Mouse (Mus musculus): ENCODE data around the gene Bcas1. TPM values are rescaled to one million over a fixed set of nuclear protein-coding genes. Genes with fewer than 3 reads are reported as not detected.

The Bcas1 gene
- polyA plus RNA-seq, 1 experiment from 2014 or later = 1.1 TPM

- Histone ChIP-seq H3K36me3 (no peaks in the 10 kb centered on the region), H3K27ac (ENCODE audit: poor library complexity, severe bottlenecking) (peak overlapping the region; percentile 39), H3K4me3 (no peak overlapping the region), H3K9me3 (replicated peaks) (no peaks in the 10 kb centered on the region), H3K27me3 (replicated peaks) (peaks cover 9% of the 10 kb centered on the region; the same call in 1 of the 2 replicates), H3K4me1 (replicated peaks) (peaks cover 5% of the 10 kb centered on the region; the same call in 1 of the 2 replicates), H3K4me2 (no peak overlapping the region), H3K9ac (no peak overlapping the region)
- peak; percentile 38; the same call in 1 of the 2 replicates for ATAC-seq (ENCODE audit: insufficient number of reproducible peaks, low FRiP score)
- 47% methylated on average over 8 of the region's 8 CpGs for WGBS
Observed at GRCm38 (mm10) chr2:170330466-170330865, 97.2 kb downstream of the Bcas1 start.

DNA sequence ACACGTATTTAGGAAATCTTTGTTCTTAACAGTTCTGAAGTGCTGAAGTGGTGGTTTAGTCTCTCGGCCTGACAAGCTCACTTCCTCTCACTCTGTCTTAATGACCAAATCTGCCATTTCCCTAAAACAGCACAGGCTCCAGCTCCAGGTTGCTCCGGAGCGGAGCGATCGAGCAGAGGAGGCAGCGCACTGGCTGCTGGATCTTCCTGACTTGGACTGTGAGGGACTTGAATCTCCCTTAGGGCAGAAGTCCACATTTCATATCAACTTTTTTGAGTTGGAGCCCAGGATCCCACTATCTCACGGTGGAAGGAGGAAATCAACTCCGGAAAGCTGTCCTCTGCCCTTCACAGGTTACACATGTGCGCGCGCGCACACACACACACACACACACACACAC, 97.7 kb downstream of the Bcas1 start:
- no peak for ATAC-seq (ENCODE audit: insufficient number of reproducible peaks, low FRiP score)
- no peak overlapping the region for H3K9ac ChIP-seq
- peaks cover 9% of the 10 kb centered on the region; the same call in 1 of the 2 replicates for H3K27me3 ChIP-seq (replicated peaks)
- no peak overlapping the region for H3K4me3 ChIP-seq
- H3K27ac ChIP-seq (ENCODE audit: poor library complexity, severe bottlenecking) = peak overlapping the region; percentile 39
- no peaks in the 10 kb centered on the region for H3K9me3 ChIP-seq (replicated peaks)
- H3K4me1 ChIP-seq (replicated peaks) = peaks cover 5% of the 10 kb centered on the region; the same call in 1 of the 2 replicates
- H3K4me2 ChIP-seq = no peak overlapping the region
- WGBS = 69% methylated on average over 13 of the region's 13 CpGs
- no peaks in the 10 kb centered on the region for H3K36me3 ChIP-seq

- Histone ChIP-seq H3K4me3 (peak overlapping the region; percentile 32), H3K9ac (peak overlapping the region; percentile 51), H3K27me3 (replicated peaks) (no peaks in the 10 kb centered on the region), H3K4me2 (peak overlapping the region; percentile 64), H3K36me3 (no peaks in the 10 kb centered on the region), H3K27ac (ENCODE audit: poor library complexity, severe bottlenecking) (no peak overlapping the region), H3K4me1 (replicated peaks) (peaks cover 27% of the 10 kb centered on the region), H3K9me3 (replicated peaks) (no peaks in the 10 kb centered on the region)
- peak; percentile 55; the same call in 1 of the 2 replicates for ATAC-seq (ENCODE audit: insufficient number of reproducible peaks, low FRiP score)
- 4% methylated on average over 19 of the region's 19 CpGs for WGBS
Observed at GRCm38 (mm10) chr2:170323925-170324347, 103.7 kb downstream of the Bcas1 start.

DNA sequence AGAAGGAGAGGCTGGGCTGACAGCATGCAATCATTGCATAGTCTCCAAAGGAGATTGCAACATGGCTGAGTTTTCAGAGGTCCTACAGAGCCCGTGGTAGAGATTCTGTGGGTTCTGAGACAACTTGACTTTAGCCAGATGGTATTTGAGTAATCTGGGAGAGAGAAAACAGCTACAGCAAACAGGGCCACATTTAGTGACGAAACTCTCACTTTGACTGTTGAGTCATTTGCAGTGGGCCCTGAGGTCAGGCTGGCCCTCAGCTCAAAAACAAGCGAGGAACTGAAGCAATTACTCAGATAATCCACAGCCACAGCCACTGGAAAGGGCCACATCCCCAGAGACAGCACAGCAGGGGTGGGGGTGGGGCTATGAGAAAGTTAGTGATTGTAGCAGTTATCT, 105.6 kb downstream of the Bcas1 start:
- Histone ChIP-seq H3K9me3 (replicated peaks) (peaks cover 9% of the 10 kb centered on the region), H3K4me1 (replicated peaks) (peaks cover 31% of the 10 kb centered on the region), H3K27ac (ENCODE audit: poor library complexity, severe bottlenecking) (peak overlapping the region; percentile 62), H3K9ac (no peak overlapping the region), H3K4me3 (no peak overlapping the region), H3K4me2 (peak overlapping the region; percentile 14; the same call in 1 of the 2 replicates), H3K36me3 (no peaks in the 10 kb centered on the region), H3K27me3 (replicated peaks) (no peaks in the 10 kb centered on the region)
- no peak for ATAC-seq (ENCODE audit: insufficient number of reproducible peaks, low FRiP score)
- WGBS = 19% methylated on average over 3 of the region's 3 CpGs

GRCm38 (mm10) chr2:170321579-170321978, 106.1 kb downstream of the Bcas1 start:
- no peaks in the 10 kb centered on the region for H3K27me3 ChIP-seq (replicated peaks)
- no peak overlapping the region for H3K9ac ChIP-seq
- H3K36me3 ChIP-seq = no peaks in the 10 kb centered on the region
- WGBS = 33% methylated on average over 5 of the region's 5 CpGs
- H3K9me3 ChIP-seq (replicated peaks) = peaks cover 9% of the 10 kb centered on the region
- H3K4me1 ChIP-seq (replicated peaks) = peaks cover 31% of the 10 kb centered on the region
- peak overlapping the region; percentile 14; the same call in 1 of the 2 replicates for H3K4me2 ChIP-seq
- H3K27ac ChIP-seq (ENCODE audit: poor library complexity, severe bottlenecking) = peak overlapping the region; percentile 62
- ATAC-seq (ENCODE audit: insufficient number of reproducible peaks, low FRiP score) = no peak
- H3K4me3 ChIP-seq = no peak overlapping the region

DNA sequence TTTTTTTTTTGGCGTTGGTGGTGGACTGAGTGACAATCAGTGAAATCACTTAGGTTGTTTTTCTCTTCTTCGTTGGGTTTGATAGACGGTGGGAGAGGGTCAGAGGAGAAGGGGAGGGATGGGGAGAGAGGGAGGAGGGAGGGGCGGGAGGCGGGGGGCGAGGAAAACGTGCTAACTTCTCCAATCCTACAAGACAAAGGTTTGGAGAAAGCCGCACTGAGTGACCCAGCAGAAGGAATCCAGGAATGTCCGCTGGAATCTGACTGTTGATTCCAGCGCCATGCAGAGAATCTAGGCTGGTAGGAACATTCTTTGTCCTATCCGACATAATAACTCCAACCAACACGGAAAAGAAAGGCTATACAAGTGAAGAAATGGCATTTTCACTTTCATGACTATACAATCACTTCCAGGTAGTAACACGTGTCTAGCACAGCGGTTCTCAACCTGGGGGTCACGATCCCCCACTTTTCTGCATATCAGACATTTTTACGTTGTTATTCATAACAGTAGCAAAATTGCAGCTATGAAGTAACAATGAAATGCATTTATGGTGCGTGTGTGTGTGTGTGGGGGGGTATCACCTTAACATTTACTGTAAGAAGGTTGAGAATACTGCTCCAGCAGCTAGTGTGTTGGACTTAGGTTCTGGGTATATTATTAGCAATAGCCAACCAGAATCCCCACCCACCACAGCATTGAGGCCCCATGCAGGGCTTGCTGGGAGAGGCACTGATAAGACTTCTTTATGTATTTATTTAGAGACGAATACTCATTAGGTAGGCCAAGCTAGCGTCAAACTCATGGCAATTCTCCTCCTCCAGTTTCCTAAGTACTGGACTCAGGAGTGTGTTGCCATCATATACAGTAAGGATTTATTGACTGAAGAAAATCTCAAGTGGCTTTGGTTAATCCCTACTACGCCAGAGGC, 107.8 kb downstream of the Bcas1 start:
- peaks cover 9% of the 10 kb centered on the region for H3K9me3 ChIP-seq (replicated peaks)
- H3K27me3 ChIP-seq (replicated peaks) = no peaks in the 10 kb centered on the region
- H3K4me1 ChIP-seq (replicated peaks) = peaks cover 31% of the 10 kb centered on the region
- no peaks in the 10 kb centered on the region for H3K36me3 ChIP-seq
- no peak for ATAC-seq (ENCODE audit: insufficient number of reproducible peaks, low FRiP score)
- peak overlapping the region; percentile 73 for H3K27ac ChIP-seq (ENCODE audit: poor library complexity, severe bottlenecking)
- 16% methylated on average over 19 of the region's 20 CpGs for WGBS
- peak overlapping the region; percentile 66 for H3K9ac ChIP-seq
- peak overlapping the region; percentile 46 for H3K4me3 ChIP-seq
- peak overlapping the region; percentile 71 for H3K4me2 ChIP-seq

DNA sequence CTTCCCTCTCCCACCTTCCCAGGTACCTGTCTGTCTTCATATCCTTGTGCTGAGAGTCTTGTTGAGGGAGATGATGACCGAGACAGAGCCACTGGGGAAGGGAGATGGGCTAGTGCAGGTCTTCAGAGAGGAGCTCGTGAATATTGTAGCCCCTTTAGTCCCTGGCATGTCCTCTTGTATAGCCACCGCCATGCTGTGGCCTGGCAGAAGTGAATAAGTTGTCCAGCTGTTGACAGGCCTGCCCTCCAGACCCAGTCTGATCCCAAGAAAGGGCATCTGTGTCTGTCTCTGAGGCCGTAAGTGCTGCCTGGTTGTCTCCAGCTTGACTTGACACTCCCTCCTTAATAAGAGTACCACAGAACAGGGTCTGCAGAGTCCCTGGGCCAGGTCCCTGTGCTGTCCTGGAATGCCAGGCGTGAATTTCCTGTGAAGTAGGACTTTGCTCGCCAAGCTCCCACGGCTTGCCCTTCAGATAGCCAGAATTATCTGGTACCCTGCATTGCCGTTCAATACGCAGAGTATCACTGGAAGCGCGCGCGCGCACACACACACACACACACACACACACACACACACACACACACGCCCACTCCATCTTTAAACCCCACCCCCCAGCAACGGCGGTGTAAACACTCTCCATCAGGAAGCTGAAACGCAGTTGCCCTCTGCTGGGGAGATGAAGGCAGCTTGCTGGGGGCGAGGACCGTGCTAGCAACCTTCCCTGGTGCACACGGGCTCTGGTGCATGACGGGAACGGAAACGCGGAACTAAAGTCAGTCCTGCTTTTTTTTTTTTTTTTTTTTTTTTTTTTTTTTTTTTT, 108.7 kb downstream of the Bcas1 start:
- H3K36me3 ChIP-seq = no peaks in the 10 kb centered on the region
- H3K9ac ChIP-seq = peak overlapping the region; percentile 60
- peaks cover 27% of the 10 kb centered on the region for H3K4me1 ChIP-seq (replicated peaks)
- H3K27ac ChIP-seq (ENCODE audit: poor library complexity, severe bottlenecking) = peak overlapping the region; percentile 70
- H3K4me2 ChIP-seq = peak overlapping the region; percentile 71
- peak overlapping the region; percentile 46 for H3K4me3 ChIP-seq
- 10% methylated on average over 25 of the region's 25 CpGs for WGBS
- peak; percentile 87 for ATAC-seq (ENCODE audit: insufficient number of reproducible peaks, low FRiP score)
- H3K9me3 ChIP-seq (replicated peaks) = peaks cover 9% of the 10 kb centered on the region
- H3K27me3 ChIP-seq (replicated peaks) = no peaks in the 10 kb centered on the region

DNA sequence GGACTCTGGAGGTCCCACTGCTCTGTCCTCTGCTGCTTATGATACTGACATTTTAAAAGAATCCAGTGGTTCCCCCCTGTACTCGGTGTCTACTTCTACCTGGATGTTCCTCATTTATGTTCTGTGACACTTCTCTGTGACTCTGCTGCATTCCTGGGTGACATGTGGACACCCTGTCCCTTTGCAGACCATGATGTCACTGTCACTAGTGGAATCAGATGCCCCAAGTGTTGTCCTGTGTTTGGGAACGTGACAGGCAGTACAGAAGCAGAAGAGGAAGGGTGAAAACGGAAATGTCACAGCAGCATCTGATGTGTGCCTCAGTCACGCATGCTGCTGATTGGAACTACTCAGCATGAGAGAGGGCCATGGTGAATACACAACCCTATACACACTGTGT, 110.9 kb downstream of the Bcas1 start:
- Histone ChIP-seq H3K9me3 (replicated peaks) (peaks cover 9% of the 10 kb centered on the region), H3K36me3 (no peaks in the 10 kb centered on the region), H3K4me2 (no peak overlapping the region), H3K27me3 (replicated peaks) (no peaks in the 10 kb centered on the region), H3K4me1 (replicated peaks) (peaks cover 18% of the 10 kb centered on the region), H3K9ac (no peak overlapping the region), H3K4me3 (no peak overlapping the region), H3K27ac (ENCODE audit: poor library complexity, severe bottlenecking) (no peak overlapping the region)
- no peak for ATAC-seq (ENCODE audit: insufficient number of reproducible peaks, low FRiP score)
- WGBS = 83% methylated on average over 4 of the region's 4 CpGs

DNA sequence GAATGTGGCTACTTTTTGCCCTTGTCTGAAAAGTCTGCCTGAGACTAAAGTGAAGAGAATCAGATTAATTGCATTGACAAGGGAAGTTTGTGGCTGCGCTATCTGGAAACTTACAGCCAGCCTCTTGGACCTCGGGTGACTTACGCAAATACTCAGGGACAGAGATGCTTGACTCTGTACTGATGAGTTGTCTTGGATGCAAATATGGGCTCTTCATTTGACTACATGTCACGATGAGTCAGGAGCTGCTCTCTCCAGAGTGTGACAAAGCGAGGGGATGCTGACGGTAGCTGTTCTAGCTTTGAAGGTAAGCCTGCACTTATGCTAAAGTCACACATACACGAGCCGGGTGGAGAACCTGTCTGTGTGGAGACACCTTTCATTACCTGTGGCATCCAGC, 111.3 kb downstream of the Bcas1 start:
- WGBS = 87% methylated on average over 8 of the region's 8 CpGs
- Histone ChIP-seq H3K36me3 (no peaks in the 10 kb centered on the region), H3K9ac (no peak overlapping the region), H3K9me3 (replicated peaks) (peaks cover 9% of the 10 kb centered on the region), H3K4me1 (replicated peaks) (peaks cover 13% of the 10 kb centered on the region), H3K27me3 (replicated peaks) (no peaks in the 10 kb centered on the region), H3K4me3 (no peak overlapping the region), H3K27ac (ENCODE audit: poor library complexity, severe bottlenecking) (no peak overlapping the region), H3K4me2 (no peak overlapping the region)
- ATAC-seq (ENCODE audit: insufficient number of reproducible peaks, low FRiP score) = no peak

GRCm38 (mm10) chr2:170310988-170311359, 116.7 kb downstream of the Bcas1 start:
- no peaks in the 10 kb centered on the region for H3K27me3 ChIP-seq (replicated peaks)
- WGBS = 66% methylated on average over 6 of the region's 6 CpGs
- no peaks in the 10 kb centered on the region for H3K9me3 ChIP-seq (replicated peaks)
- ATAC-seq (ENCODE audit: insufficient number of reproducible peaks, low FRiP score) = no peak
- H3K27ac ChIP-seq (ENCODE audit: poor library complexity, severe bottlenecking) = no peak overlapping the region
- H3K4me1 ChIP-seq (replicated peaks) = peaks cover 24% of the 10 kb centered on the region
- H3K4me3 ChIP-seq = no peak overlapping the region
- H3K9ac ChIP-seq = no peak overlapping the region
- H3K36me3 ChIP-seq = no peaks in the 10 kb centered on the region
- H3K4me2 ChIP-seq = no peak overlapping the region

All from heart, embryonic 12.5 days (tissue).